Mouse (Mus musculus) cortical plate, adult 2 months (tissue): ENCODE data around the gene Timm23.

Experiments
- CTCF ChIP-seq: fragments of 200-500 bp; IDR thresholded peaks from 2 replicates; pipeline ENCODE4 v1.5.1; 2011; ENCODE audit warnings: mild to moderate bottlenecking, control low read depth, low read length; ENCODE audit not compliant: insufficient read depth; ENCODE audit errors: extremely low read depth
- POLR2A ChIP-seq: fragments of 200-500 bp; IDR thresholded peaks from 2 replicates; pipeline ENCODE4 v1.6.1; 2011; ENCODE audit warnings: mild to moderate bottlenecking, low read length, control low read depth; ENCODE audit not compliant: insufficient read depth; ENCODE audit errors: extremely low read depth

GRCm38 (mm10) chr14:32131836-32132235, 69.9 kb downstream of the Timm23 start:
- TF ChIP-seq CTCF (no peak), POLR2A (no peak)
